Mouse (Mus musculus): ENCODE data around the gene H2-Eb1. TPM values are rescaled to one million over a fixed set of nuclear protein-coding genes. Genes with fewer than 3 reads are reported as not detected.

H2-Eb1 gene
- polyA plus RNA-seq, 1 experiment from 2014 or later: 24.1 TPM

DNA sequence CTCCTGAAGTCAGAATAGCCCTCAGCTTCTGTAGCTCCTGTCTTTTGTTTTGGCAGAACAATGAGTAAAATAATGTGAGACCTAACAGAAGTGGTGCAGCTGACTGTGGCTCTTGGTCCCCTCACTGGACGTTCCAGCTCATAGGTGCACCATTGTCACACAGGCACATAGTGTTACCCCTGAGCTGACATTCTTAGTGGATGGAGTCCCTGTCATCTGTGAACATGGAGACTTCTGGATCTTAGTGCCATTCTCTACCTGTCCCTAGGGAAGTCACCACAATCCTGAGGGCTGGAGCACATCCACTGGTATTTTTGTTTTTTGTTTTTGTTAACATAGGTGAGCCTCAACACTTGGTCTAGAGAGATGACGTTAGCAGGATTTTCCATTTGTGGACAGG, 34.7 kb upstream of the H2-Eb1 start:
- Histone ChIP-seq H3K4me3 (ENCODE audit: low read depth, low read length) (no peak overlapping the region), H3K27ac (ENCODE audit: low read depth, low read length) (no peak overlapping the region), H3K4me2 (replicated peaks; ENCODE audit: low read depth) (no peak overlapping the region), H3K27me3 (replicated peaks; ENCODE audit: control insufficient read depth, insufficient read depth, low read length) (no peaks in the 10 kb centered on the region), H3K36me3 (ENCODE audit: control insufficient read depth, insufficient read depth) (no peaks in the 10 kb centered on the region), H3K9ac (ENCODE audit: low read depth, low read length) (no peak overlapping the region), H3K4me1 (replicated peaks; ENCODE audit: control insufficient read depth, insufficient read depth, low read length) (no peaks in the 10 kb centered on the region), H3K9me3 (ENCODE audit: control insufficient read depth) (no peaks in the 10 kb centered on the region)
- no peak for TF ChIP-seq CTCF (IDR thresholded peaks at IDR 0.05; ENCODE audit: low read depth)
- ATAC-seq: no peak
- 73% methylated on average over 2 of the region's 2 CpGs for WGBS

GRCm38 (mm10) chr17:34272102-34272501, 33.6 kb upstream of the H2-Eb1 start:
- H3K27ac ChIP-seq (ENCODE audit: low read depth, low read length): no peak overlapping the region
- H3K27me3 ChIP-seq (replicated peaks; ENCODE audit: control insufficient read depth, insufficient read depth, low read length): no peaks in the 10 kb centered on the region
- no peaks in the 10 kb centered on the region for H3K4me1 ChIP-seq (replicated peaks; ENCODE audit: control insufficient read depth, insufficient read depth, low read length)
- H3K4me3 ChIP-seq (ENCODE audit: low read depth, low read length): no peak overlapping the region
- no peak overlapping the region for H3K9ac ChIP-seq (ENCODE audit: low read depth, low read length)
- no peak overlapping the region for H3K4me2 ChIP-seq (replicated peaks; ENCODE audit: low read depth)
- WGBS: 95% methylated on average over 1 of the region's 1 CpGs
- H3K36me3 ChIP-seq (ENCODE audit: control insufficient read depth, insufficient read depth): no peaks in the 10 kb centered on the region
- H3K9me3 ChIP-seq (ENCODE audit: control insufficient read depth): peaks cover 3% of the 10 kb centered on the region; the same call in 1 of the 2 replicates
- TF ChIP-seq CTCF (IDR thresholded peaks at IDR 0.05; ENCODE audit: low read depth): peak; percentile 69
- no peak for ATAC-seq

DNA sequence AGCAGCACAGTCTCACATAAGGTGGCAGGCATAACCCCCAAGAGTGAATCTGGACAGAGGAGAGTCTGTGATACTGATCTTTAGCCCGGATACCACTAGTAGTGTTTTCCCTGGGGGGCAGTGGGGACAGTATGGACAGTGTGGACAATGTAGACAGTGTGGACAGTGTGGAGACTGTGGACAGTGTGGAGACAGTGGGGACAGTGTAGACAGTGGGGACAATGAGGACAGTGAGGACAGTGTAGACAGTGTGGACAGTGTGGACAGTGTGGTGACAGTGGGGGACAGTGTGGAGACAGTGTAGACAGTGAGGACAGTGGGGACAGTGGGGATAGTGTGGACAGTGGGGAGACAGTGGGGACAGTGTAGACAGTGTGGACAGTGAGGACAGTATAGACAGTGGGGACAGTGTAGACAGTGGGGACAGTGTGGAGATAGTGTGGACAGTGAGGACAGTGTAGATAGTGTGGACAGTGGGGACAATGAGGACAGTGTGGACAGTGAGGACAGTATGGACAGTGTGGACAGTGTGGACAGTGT, 25.1 kb upstream of the H2-Eb1 start:
- Histone ChIP-seq H3K4me2 (replicated peaks; ENCODE audit: low read depth) (no peak overlapping the region), H3K4me3 (ENCODE audit: low read depth, low read length) (no peak overlapping the region), H3K9ac (ENCODE audit: low read depth, low read length) (no peak overlapping the region), H3K9me3 (ENCODE audit: control insufficient read depth) (peaks cover 4% of the 10 kb centered on the region; the same call in 1 of the 2 replicates), H3K27ac (ENCODE audit: low read depth, low read length) (no peak overlapping the region), H3K4me1 (replicated peaks; ENCODE audit: control insufficient read depth, insufficient read depth, low read length) (no peaks in the 10 kb centered on the region), H3K27me3 (replicated peaks; ENCODE audit: control insufficient read depth, insufficient read depth, low read length) (no peaks in the 10 kb centered on the region; the same call in 1 of the 2 replicates), H3K36me3 (ENCODE audit: control insufficient read depth, insufficient read depth) (no peaks in the 10 kb centered on the region)
- 88% methylated on average over 1 of the region's 1 CpGs for WGBS
- TF ChIP-seq CTCF (IDR thresholded peaks at IDR 0.05; ENCODE audit: low read depth): no peak
- ATAC-seq: no peak

- no peaks in the 10 kb centered on the region; the same call in 1 of the 2 replicates for H3K27me3 ChIP-seq (replicated peaks; ENCODE audit: control insufficient read depth, insufficient read depth, low read length)
- no peak for TF ChIP-seq CTCF (IDR thresholded peaks at IDR 0.05; ENCODE audit: low read depth)
- H3K4me1 ChIP-seq (replicated peaks; ENCODE audit: control insufficient read depth, insufficient read depth, low read length): no peaks in the 10 kb centered on the region
- H3K9ac ChIP-seq (ENCODE audit: low read depth, low read length): no peak overlapping the region
- H3K4me2 ChIP-seq (replicated peaks; ENCODE audit: low read depth): no peak overlapping the region
- no peaks in the 10 kb centered on the region for H3K36me3 ChIP-seq (ENCODE audit: control insufficient read depth, insufficient read depth)
- no peak overlapping the region for H3K4me3 ChIP-seq (ENCODE audit: low read depth, low read length)
- peaks cover 4% of the 10 kb centered on the region; the same call in 1 of the 2 replicates for H3K9me3 ChIP-seq (ENCODE audit: control insufficient read depth)
- H3K27ac ChIP-seq (ENCODE audit: low read depth, low read length): no peak overlapping the region
- ATAC-seq: no peak
- 88% methylated on average over 1 of the region's 1 CpGs for WGBS
Measured at GRCm38 (mm10) chr17:34281836-34282235, 23.8 kb upstream of the H2-Eb1 start.

GRCm38 (mm10) chr17:34285371-34285770, 20.3 kb upstream of the H2-Eb1 start:
- Histone ChIP-seq H3K4me1 (replicated peaks; ENCODE audit: control insufficient read depth, insufficient read depth, low read length) (no peaks in the 10 kb centered on the region), H3K27me3 (replicated peaks; ENCODE audit: control insufficient read depth, insufficient read depth, low read length) (no peaks in the 10 kb centered on the region; the same call in 1 of the 2 replicates), H3K4me3 (ENCODE audit: low read depth, low read length) (no peak overlapping the region), H3K36me3 (ENCODE audit: control insufficient read depth, insufficient read depth) (no peaks in the 10 kb centered on the region), H3K27ac (ENCODE audit: low read depth, low read length) (no peak overlapping the region), H3K9me3 (ENCODE audit: control insufficient read depth) (no peaks in the 10 kb centered on the region), H3K4me2 (replicated peaks; ENCODE audit: low read depth) (no peak overlapping the region), H3K9ac (ENCODE audit: low read depth, low read length) (no peak overlapping the region)
- WGBS: 83% methylated on average over 4 of the region's 4 CpGs
- no peak for ATAC-seq
- TF ChIP-seq CTCF (IDR thresholded peaks at IDR 0.05; ENCODE audit: low read depth): no peak

DNA sequence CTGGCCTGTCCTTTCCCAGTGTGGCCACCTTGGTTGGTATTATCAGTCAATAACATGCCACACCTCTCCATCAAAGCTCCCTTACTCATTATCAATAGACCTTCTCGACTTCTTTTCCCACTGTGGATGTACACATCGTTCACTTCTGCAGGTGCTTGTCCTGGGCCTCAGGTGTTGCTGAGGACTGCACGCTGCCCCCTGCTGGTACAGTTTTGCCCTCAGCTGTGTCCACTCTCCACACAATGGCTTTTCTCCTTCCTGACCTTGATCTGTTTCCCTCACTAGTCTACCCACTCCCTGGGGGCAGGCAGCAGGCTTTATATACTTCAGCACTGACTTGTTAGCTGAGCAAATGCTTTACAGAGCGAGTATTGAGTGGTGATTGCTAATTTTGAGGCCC, 19.8 kb upstream of the H2-Eb1 start:
- 24% methylated on average over 4 of the region's 4 CpGs for WGBS
- Histone ChIP-seq H3K9ac (ENCODE audit: low read depth, low read length) (no peak overlapping the region), H3K27me3 (replicated peaks; ENCODE audit: control insufficient read depth, insufficient read depth, low read length) (no peaks in the 10 kb centered on the region; the same call in 1 of the 2 replicates), H3K4me3 (ENCODE audit: low read depth, low read length) (no peak overlapping the region), H3K36me3 (ENCODE audit: control insufficient read depth, insufficient read depth) (no peaks in the 10 kb centered on the region), H3K4me2 (replicated peaks; ENCODE audit: low read depth) (no peak overlapping the region), H3K4me1 (replicated peaks; ENCODE audit: control insufficient read depth, insufficient read depth, low read length) (no peaks in the 10 kb centered on the region), H3K27ac (ENCODE audit: low read depth, low read length) (no peak overlapping the region), H3K9me3 (ENCODE audit: control insufficient read depth) (no peaks in the 10 kb centered on the region)
- no peak for ATAC-seq
- TF ChIP-seq CTCF (IDR thresholded peaks at IDR 0.05; ENCODE audit: low read depth): peak; percentile 80

All from intestine, postnatal 0 days (tissue).